Mouse (Mus musculus) intestine, postnatal 0 days (tissue): Measurements from ENCODE around the gene Mindy1. TPM values are rescaled to one million over a fixed set of nuclear protein-coding genes. Genes with fewer than 3 reads are reported as not detected.

Experiments used
- ATAC-seq: fragments of 200-750 bp; cut with Nextera tagmentation; 2 replicates; pipeline ENCODE4 v1.8.0; 2017; ENCODE audit warnings: mild to moderate bottlenecking, moderate TSS enrichment, moderate library complexity
- H3K27ac ChIP-seq: fragments of 300-500 bp; sonication (generic); 2 replicates; pipeline ENCODE4 v1.5.1; 2014; ENCODE audit warnings: mild to moderate bottlenecking, low read depth, low read length, moderate library complexity
- H3K27me3 ChIP-seq: fragments of 300-500 bp; sonication (generic); replicated peaks from 2 replicates; pipeline ENCODE4 v1.6.1; 2014; ENCODE audit warnings: low read length, mixed read lengths; ENCODE audit not compliant: control insufficient read depth, insufficient read depth
- H3K36me3 ChIP-seq: fragments of 300-500 bp; sonication (generic); 2 replicates; pipeline ENCODE4 v1.6.1; 2014; ENCODE audit warnings: mild to moderate bottlenecking, moderate library complexity; ENCODE audit not compliant: control insufficient read depth, insufficient read depth
- H3K4me1 ChIP-seq: fragments of 300-500 bp; sonication (generic); replicated peaks from 2 replicates; pipeline ENCODE4 v1.6.1; 2014; ENCODE audit warnings: antibody characterized with exemption, low read length, mixed read lengths; ENCODE audit not compliant: control insufficient read depth, insufficient read depth
- H3K4me2 ChIP-seq: fragments of 300-500 bp; sonication (generic); replicated peaks from 2 replicates; pipeline ENCODE4 v1.6.1; 2014; ENCODE audit warnings: low read depth, mild to moderate bottlenecking, moderate library complexity
- H3K4me3 ChIP-seq: fragments of 300-500 bp; sonication (generic); 2 replicates; pipeline ENCODE4 v1.5.1; 2014; ENCODE audit warnings: low read depth, low read length
- H3K9ac ChIP-seq: fragments of 300-500 bp; sonication (generic); 2 replicates; pipeline ENCODE4 v1.6.1; 2014; ENCODE audit warnings: mild to moderate bottlenecking, low read depth, low read length
- H3K9me3 ChIP-seq: fragments of 300-500 bp; sonication (generic); 2 replicates; pipeline ENCODE4 v1.6.1; 2016; ENCODE audit warnings: mixed run types; ENCODE audit not compliant: control insufficient read depth
- CTCF ChIP-seq: sonication (generic); IDR thresholded peaks from 2 replicates; pipeline ENCODE4 v1.5.1; 2016; ENCODE audit warnings: low read depth, mild to moderate bottlenecking, control low read depth, antibody characterized with exemption, moderate library complexity
- WGBS: fragments of 180-500 bp; shearing (Covaris S2); extraction: QIAGEN DNeasy Blood & Tissue Kit; methylation state at CpG from one replicate; pipeline ENCODE4 v1.1.7; 2014; 5-methylcytosine and 5-hydroxymethylcytosine counted together
- polyA plus RNA-seq: library from polyadenylated mRNA; unstranded; fragments of >200 nt; fragmentation: Nextera tagmentation; extraction: Ambion mirVana; gene quantifications from 2 replicates; pipeline ENCODE4 v1.2.1, GENCODE M21; 2015

The Mindy1 gene
- polyA plus RNA-seq, 1 experiment from 2014 or later: 36.4 TPM

DNA sequence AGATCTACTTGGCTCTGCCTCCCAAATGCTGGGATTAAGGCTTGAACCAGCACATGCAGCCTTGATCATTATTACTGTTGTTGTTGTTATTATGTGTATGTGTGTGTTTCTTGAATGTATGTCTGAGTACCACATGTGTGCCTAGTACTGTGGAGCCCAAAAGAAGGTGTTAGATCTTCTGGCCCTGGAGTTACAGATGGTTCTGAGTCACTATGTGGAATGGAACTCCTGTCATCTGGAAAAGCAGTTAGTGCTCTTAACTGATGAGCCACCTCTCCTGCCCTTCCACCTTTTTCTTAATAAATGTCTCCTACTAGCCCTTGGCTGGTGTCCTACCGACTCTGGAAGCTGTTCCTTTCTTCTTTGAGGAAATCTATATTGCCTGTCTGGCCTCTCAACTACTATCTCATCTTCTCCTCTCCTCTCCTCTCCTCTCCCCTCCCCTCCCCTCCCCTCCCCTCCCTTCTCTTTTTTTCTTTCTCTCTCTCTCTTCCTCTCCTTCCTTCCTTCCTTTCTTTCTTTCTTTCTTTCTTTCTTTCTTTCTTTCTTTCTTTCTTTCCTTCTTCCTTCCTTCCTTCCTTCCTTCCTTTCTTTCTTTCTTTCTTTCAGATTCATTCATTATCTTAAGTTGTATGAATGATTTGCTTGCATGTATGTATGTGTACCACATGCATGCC lies 33.3 kb upstream of the Mindy1 start:
- H3K4me3 ChIP-seq: no peak overlapping the region
- 73% methylated on average over 1 of the region's 1 CpGs for WGBS
- H3K27me3 ChIP-seq: no peaks in the 10 kb centered on the region
- H3K9me3 ChIP-seq: no peaks in the 10 kb centered on the region
- H3K36me3 ChIP-seq: peaks cover 2% of the 10 kb centered on the region; the same call in 1 of the 2 replicates
- no peak overlapping the region for H3K27ac ChIP-seq
- ATAC-seq: no peak
- H3K4me1 ChIP-seq: no peaks in the 10 kb centered on the region
- no peak for TF ChIP-seq CTCF
- H3K4me2 ChIP-seq: no peak overlapping the region
- H3K9ac ChIP-seq: no peak overlapping the region

DNA sequence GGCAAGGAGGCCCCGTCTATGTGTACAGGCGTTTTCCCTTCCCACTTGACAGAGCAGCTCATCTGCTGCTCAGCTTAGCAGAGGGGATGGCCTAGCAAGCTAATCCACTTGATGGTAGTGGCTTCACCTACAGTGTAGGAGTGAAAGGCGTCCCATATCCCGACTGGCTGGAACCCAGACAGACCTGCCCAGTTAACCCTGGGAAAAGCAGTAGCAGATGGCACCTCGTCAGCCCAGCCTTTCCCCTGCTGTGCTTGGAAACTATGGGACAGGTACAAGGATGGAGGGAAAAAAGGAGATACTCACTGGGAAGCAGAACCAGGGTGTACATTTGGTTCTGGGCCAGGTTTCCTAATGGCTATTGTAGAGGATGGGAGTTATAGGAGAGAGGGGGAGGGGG lies 30.8 kb upstream of the Mindy1 start:
- no peak for TF ChIP-seq CTCF
- H3K9ac ChIP-seq: no peak overlapping the region
- no peaks in the 10 kb centered on the region for H3K4me1 ChIP-seq
- no peak for ATAC-seq
- no peak overlapping the region for H3K4me3 ChIP-seq
- H3K9me3 ChIP-seq: no peaks in the 10 kb centered on the region
- peaks cover 18% of the 10 kb centered on the region for H3K36me3 ChIP-seq
- no peak overlapping the region for H3K27ac ChIP-seq
- WGBS: 71% methylated on average over 5 of the region's 5 CpGs
- no peaks in the 10 kb centered on the region for H3K27me3 ChIP-seq
- H3K4me2 ChIP-seq: no peak overlapping the region

- no peak for ATAC-seq
- Histone ChIP-seq H3K9ac (no peak within 1 kb of the TSS), H3K9me3 (no peaks in the 10 kb centered on the region), H3K4me3 (no peak within 1 kb of the TSS), H3K4me1 (no peaks in the 10 kb centered on the region), H3K4me2 (no peak within 1 kb of the TSS), H3K27me3 (no peaks in the 10 kb centered on the region), H3K36me3 (peaks cover 22% of the 10 kb centered on the region), H3K27ac (no peak within 1 kb of the TSS)
- no peak for TF ChIP-seq CTCF
- WGBS: 39% methylated on average over 7 of the region's 7 CpGs
Observed at GRCm38 (mm10) chr3:95250783-95251424, 30.2 kb upstream of the Mindy1 start, which contains the start of gene Bnipl. Bnipl (minus strand) TSS chr3:95251193.

GRCm38 (mm10) chr3:95256931-95257330 lies 24.2 kb upstream of the Mindy1 start:
- no peak overlapping the region for H3K9ac ChIP-seq

DNA sequence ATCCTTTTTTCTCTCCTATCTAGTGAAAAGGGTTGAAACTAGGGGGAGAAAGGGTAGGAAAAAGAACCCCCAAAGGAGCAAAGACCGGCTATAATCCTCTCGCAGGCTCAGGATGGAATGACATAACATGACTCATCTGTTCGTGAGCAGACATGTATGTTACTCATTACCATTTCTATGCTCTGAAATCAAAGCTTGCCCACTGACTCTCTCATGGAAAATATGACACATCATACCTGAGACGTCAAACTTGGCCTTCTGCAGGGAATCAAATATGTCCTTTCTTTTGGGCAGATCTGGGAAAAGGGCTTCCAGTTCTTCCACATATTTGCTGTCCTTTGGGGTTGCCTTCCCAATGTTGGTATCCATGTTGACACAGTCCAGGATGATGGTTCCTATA lies 19.2 kb upstream of the Mindy1 start:
- Histone ChIP-seq H3K4me3 (no peak overlapping the region), H3K27me3 (no peaks in the 10 kb centered on the region), H3K9me3 (no peaks in the 10 kb centered on the region), H3K27ac (no peak overlapping the region), H3K9ac (no peak overlapping the region), H3K4me2 (no peak overlapping the region), H3K4me1 (no peaks in the 10 kb centered on the region), H3K36me3 (peaks cover 43% of the 10 kb centered on the region)
- no peak for TF ChIP-seq CTCF
- no peak for ATAC-seq
- 91% methylated on average over 4 of the region's 4 CpGs for WGBS

More at GRCm38 (mm10) chr3:95256931-95257330, 24.2 kb upstream of the Mindy1 start:
- Histone ChIP-seq H3K27ac (no peak overlapping the region), H3K4me2 (no peak overlapping the region), H3K4me1 (no peaks in the 10 kb centered on the region), H3K36me3 (peaks cover 63% of the 10 kb centered on the region), H3K9me3 (no peaks in the 10 kb centered on the region), H3K27me3 (no peaks in the 10 kb centered on the region), H3K4me3 (no peak overlapping the region)
- ATAC-seq: no peak
- TF ChIP-seq CTCF: no peak
- WGBS: 80% methylated on average over 5 of the region's 5 CpGs

DNA sequence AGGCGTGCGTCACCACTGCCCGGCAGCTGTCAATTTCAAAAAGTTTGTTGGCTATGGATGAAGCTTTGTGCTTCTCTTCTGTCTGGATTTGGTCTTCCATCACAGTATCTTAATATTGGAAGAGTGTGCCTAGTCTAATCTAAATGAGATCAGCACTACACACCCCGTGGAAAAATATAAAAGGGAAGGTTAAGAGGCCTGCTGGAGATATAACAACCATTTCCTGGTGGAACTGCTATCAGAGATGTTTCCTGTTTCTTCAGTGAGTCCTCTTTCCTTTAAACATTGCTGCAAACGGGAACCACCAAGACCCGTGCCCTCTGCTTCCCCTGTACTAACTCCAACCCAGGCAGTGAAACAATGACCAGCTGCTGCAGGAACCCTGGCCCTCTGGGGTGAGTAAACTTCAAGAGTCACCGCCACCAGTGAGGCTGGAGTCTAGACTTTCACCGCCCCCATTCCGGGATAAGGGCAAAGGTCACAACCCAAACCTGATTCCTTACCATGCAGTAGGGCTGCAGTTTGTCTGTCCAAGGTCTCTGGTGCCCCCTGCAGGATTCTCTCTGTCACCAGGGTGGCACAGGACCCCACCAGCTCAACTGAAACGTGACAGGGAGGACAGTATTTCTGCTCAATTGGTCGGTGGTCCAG lies 17.9 kb upstream of the Mindy1 start:
- Histone ChIP-seq H3K4me3 (no peak overlapping the region), H3K27ac (peak overlapping the region; percentile 30), H3K4me2 (peak overlapping the region; percentile 51), H3K9ac (no peak overlapping the region), H3K4me1 (no peaks in the 10 kb centered on the region), H3K36me3 (peaks cover 37% of the 10 kb centered on the region), H3K27me3 (no peaks in the 10 kb centered on the region), H3K9me3 (no peaks in the 10 kb centered on the region)
- peak; percentile 84 for ATAC-seq
- WGBS: 38% methylated on average over 11 of the region's 11 CpGs
- peak; percentile 91 for TF ChIP-seq CTCF
